Mouse (Mus musculus): ENCODE measurements around the gene Pbld2.

- TF ChIP-seq CTCF (IDR thresholded peaks at IDR 0.05; ENCODE audit: borderline replicate concordance, extremely low read depth, insufficient read depth, insufficient read length) (no peak), POLR2A (IDR thresholded peaks at IDR 0.05; ENCODE audit: borderline replicate concordance, extremely low read depth, insufficient read depth, insufficient read length, poor library complexity, severe bottlenecking) (no peak)
Observed at GRCm38 (mm10) chr10:63022541-63023120, 1.5 kb upstream of the Pbld2 start.
